Mouse (Mus musculus) brain, embryonic 14.5 days (tissue): ENCODE results near the gene Zfp663.
A peak's percentile ranks its signal among the peaks of the same experiment; 100 is the strongest.

Experiments used
- CTCF ChIP-seq: fragments of 200-500 bp; IDR thresholded peaks from 2 replicates; pipeline ENCODE4 v1.5.1; 2012; ENCODE audit warnings: inconsistent platforms, mild to moderate bottlenecking, moderate library complexity, borderline replicate concordance; ENCODE audit not compliant: insufficient read depth, insufficient read length; ENCODE audit errors: extremely low read depth
- POLR2A ChIP-seq: fragments of 200-500 bp; IDR thresholded peaks from 2 replicates; pipeline ENCODE4 v1.6.1; 2012; ENCODE audit warnings: mild to moderate bottlenecking, inconsistent platforms, borderline replicate concordance; ENCODE audit not compliant: poor library complexity, insufficient read depth, insufficient read length, severe bottlenecking; ENCODE audit errors: extremely low read depth

DNA sequence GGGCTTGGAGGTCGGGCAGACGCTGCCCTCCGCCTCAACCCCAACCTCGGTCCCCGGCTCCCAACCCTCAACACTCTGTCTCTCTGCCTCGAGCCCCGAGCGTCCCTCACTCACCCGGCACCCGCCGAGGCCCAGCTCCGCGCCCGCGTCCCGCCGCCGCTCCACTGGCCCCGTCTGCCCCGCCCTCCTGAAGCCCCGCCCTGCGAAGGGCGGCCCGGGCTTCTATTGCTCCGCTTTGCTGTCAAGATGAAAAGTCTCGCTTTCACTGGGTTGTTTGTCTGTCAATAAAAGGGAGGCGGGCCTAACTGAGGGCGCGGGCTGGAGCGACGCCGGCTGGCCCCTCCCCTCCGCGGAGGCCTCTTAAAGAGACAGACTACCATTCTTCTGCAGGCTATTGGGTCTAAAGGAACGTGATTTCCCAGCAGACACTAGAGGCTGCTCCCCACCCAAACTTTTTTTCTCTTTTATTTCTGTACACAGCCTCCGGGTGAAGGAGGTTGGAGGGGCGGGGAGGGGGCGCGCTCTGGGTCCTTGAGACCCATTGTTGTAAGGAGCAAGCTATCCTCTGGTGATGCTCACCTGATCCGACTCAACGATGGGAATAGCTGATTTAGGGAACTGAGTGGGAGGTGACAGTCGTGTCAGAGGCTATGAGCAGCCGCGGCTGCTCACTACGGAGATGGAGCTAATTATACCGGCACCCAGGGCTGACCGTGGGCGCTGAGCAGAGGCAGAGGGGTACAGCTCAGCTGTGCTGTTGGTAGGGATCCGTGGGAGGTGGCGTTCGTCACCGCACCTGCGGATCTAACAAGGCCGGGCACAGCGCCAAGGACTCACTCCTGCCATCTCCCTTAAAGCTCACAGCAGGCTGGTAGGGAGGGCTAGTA is 42.0 kb downstream of the Zfp663 start, which contains the start of gene Elmo2:
- TF ChIP-seq CTCF (no peak), POLR2A (peak; percentile 88)
